In the genomic region with DNA sequence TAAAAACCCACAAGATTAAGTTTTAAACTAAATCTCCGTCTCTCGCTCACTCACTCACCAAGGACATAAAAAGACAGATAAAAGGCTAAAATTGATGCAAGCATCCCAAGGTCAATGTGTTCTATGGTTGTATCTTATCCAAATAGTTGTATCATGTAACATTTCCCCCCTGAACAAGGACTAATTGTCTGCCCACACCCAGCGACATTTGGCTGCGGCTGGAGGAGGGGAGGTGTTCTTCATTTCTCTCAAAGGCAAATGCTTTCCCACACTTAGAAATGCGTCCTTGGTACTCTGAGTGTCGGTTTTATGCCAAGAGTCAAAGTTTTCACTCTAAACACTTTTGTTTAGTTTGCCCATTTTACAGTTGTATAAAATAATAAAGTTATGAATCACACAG, we compare ENCODE assay signal across 23 mouse cellular contexts. TPM values are rescaled to one million over a fixed set of nuclear protein-coding genes. Genes with fewer than 3 reads are reported as not detected.
DNase-seq lines count a peak whose midpoint lies in the region; ATAC-seq and TF ChIP-seq lines count a peak whose summit lies in the region.
"Had no signal": no experiment of that assay in that cellular context is flagged by ENCODE, and none has a peak within 500 bp of the region (broad histone marks: within the 10 kb centered on the region; RNA-seq: fewer than 3 reads in every experiment).

No protein-coding gene starts in this region.

- no peaks in the 10 kb centered on the region for H3K27me3 ChIP-seq in thymus, adult 2 months (ENCODE audit: control insufficient read depth, insufficient read depth, low read length)
- H3K27me3 ChIP-seq: CH12.LX; hindbrain, embryonic 13.5 days; intestine, embryonic 15.5 days had no signal

- no peak overlapping the region for H3K27ac ChIP-seq in thymus, adult 2 months (ENCODE audit: control insufficient read depth, insufficient read depth, low read length)
- no peak overlapping the region for H3K27ac ChIP-seq in left cerebral cortex, adult 2 months
- H3K27ac ChIP-seq: gastrocnemius, adult 2 months; hindbrain, embryonic 10.5 days; hindbrain, embryonic 13.5 days; intestine, embryonic 15.5 days had no signal

- intact Hi-C loops in left cerebral cortex, adult 2 months (cut with DNase I): no loop called here

- H3K4me3 ChIP-seq in thymus, adult 2 months (ENCODE audit: control insufficient read depth, insufficient read depth, low read length): no peak overlapping the region
- no peak overlapping the region for H3K4me3 ChIP-seq in left cerebral cortex, adult 2 months
- H3K4me3 ChIP-seq: gastrocnemius, adult 2 months; hindbrain, embryonic 10.5 days; hindbrain, embryonic 13.5 days; intestine, embryonic 15.5 days had no signal

- 85% methylated on average over 6 of the region's 6 CpGs for WGBS in thymus, adult 2 months

- H3K4me1 ChIP-seq in thymus, adult 2 months (replicated peaks; ENCODE audit: control insufficient read depth, insufficient read depth, low read length): no peaks in the 10 kb centered on the region
- H3K4me1 ChIP-seq: hindbrain, embryonic 10.5 days; hindbrain, embryonic 13.5 days; intestine, embryonic 15.5 days had no signal

- TF ChIP-seq POLR2A in thymus, adult 2 months (IDR thresholded peaks at IDR 0.05; ENCODE audit: control insufficient read depth, extremely low read depth, insufficient read depth, low read length, poor library complexity): no peak

- peak; percentile 44 for DNase-seq in adrenal gland, adult 8-10 months
- DNase-seq in adrenal gland, postnatal 4 days (ENCODE audit: low spot score in 2 of 2): no peak
- DNase-seq in Muller cell, postnatal 12 days (ENCODE audit: inconsistent ontology term): peak; percentile 40
- DNase-seq in adrenal gland, postnatal 14 days: peak; percentile 37
- peak; percentile 50 for DNase-seq in fibroblast of lung, adult 2 months (ENCODE audit: low read depth)
- no peak for DNase-seq in thymus, adult 2 months
- no peak for DNase-seq in left cerebral cortex, adult 2 months (ENCODE audit: extremely low spot score in 1 of 2, low spot score in 2 of 2)
- DNase-seq: B cell, adult 2 months; cerebellum, adult 18-20 months; cerebellum, adult 9-10 months; cerebellum, postnatal 14 days; forebrain, postnatal 0 days; gastrocnemius, adult 2 months; gastrocnemius, postnatal 14 days; heart, postnatal 36 days had no signal

- no peak for ATAC-seq in megakaryocyte-erythroid progenitor cell, adult 5-6 weeks (replicated peaks; ENCODE audit: low FRiP score, low TSS enrichment, poor library complexity, severe bottlenecking)
- ATAC-seq: forebrain, embryonic 14.5 days; forebrain, postnatal 0 days; hindbrain, embryonic 16.5 days; intestine, embryonic 15.5 days had no signal

- no peaks in the 10 kb centered on the region for H3K36me3 ChIP-seq in thymus, adult 2 months (ENCODE audit: control insufficient read depth, insufficient read depth, low read length)
- H3K36me3 ChIP-seq: G1E; hindbrain, embryonic 10.5 days; hindbrain, embryonic 13.5 days; intestine, embryonic 15.5 days had no signal

- TF ChIP-seq CTCF in thymus, adult 2 months (IDR thresholded peaks at IDR 0.05; ENCODE audit: borderline replicate concordance, control insufficient read depth, extremely low read depth, insufficient read depth, low read length, poor library complexity): no peak
- TF ChIP-seq CTCF in left cerebral cortex, adult 2 months (IDR thresholded peaks at IDR 0.05): no peak

RNA-seq across cellular contexts. Expression of a gene that starts 13.2 kb away (rescaled TPM):
- total RNA-seq in adrenal gland, adult 8-10 months (2022): 1,000 to 10,000 TPM; 1,151 to 1,951 (median 1,592) TPM
- total RNA-seq in adrenal gland, postnatal 4 days (2021): 100 to 1,000 TPM; 339 to 341 TPM
- total RNA-seq in adrenal gland, postnatal 14 days (2021): 534 and 576 TPM in 2 replicates
- polyA plus RNA-seq in thymus, adult 2 months (2012; rRNA removed): 24.6 and 30.4 TPM in 2 replicates
- 0.17 TPM in 1 of 2 replicates, not detected in the other for total RNA-seq in megakaryocyte-erythroid progenitor cell, adult 5-6 weeks (2014; fragmentation: Nextera tagmentation)
- not detected in 2 replicates for total RNA-seq in megakaryocyte-erythroid progenitor cell, adult 5-6 weeks (2017)
- 10 to 100 TPM; 47.7 to 51.6 TPM for total RNA-seq in left cerebral cortex, adult 2 months (2021)

RNA-seq across cellular contexts. Expression of a gene that starts 34.5 kb away (rescaled TPM):
- total RNA-seq in adrenal gland, adult 8-10 months (2022): 100 to 1,000 TPM; 111 to 703 (median 400) TPM
- total RNA-seq in adrenal gland, postnatal 4 days (2021): 100 to 1,000 TPM in 1 of 2 experiments, 10 to 100 TPM in 1; 97.7 to 108 TPM
- total RNA-seq in adrenal gland, postnatal 14 days (2021): 164 and 178 TPM in 2 replicates
- polyA plus RNA-seq in thymus, adult 2 months (2012; rRNA removed): 0.08 and 0.16 TPM in 2 replicates
- total RNA-seq in megakaryocyte-erythroid progenitor cell, adult 5-6 weeks (2014; fragmentation: Nextera tagmentation): not detected in 2 replicates
- total RNA-seq in megakaryocyte-erythroid progenitor cell, adult 5-6 weeks (2017): not detected in 2 replicates
- 1 to 10 TPM; 2.0 to 2.5 TPM for total RNA-seq in left cerebral cortex, adult 2 months (2021)
- total RNA-seq: CH12.LX had no signal
- polyA plus RNA-seq: G1E had no signal

Comparison
In these comparisons a context has a peak if more than half of its experiments do, and no peak if none do; other contexts are left out.
1. DNase-seq: peak in adrenal gland, adult 8-10 months (single experiment), Muller cell, postnatal 12 days (single experiment), adrenal gland, postnatal 14 days (single experiment) and fibroblast of lung, adult 2 months (single experiment); none in adrenal gland, postnatal 4 days (0 of 2), thymus, adult 2 months (single experiment) and left cerebral cortex, adult 2 months (0 of 2).
2. RNA of a gene that starts 13.2 kb away (total RNA-seq): 1,151 to 1,951 TPM in adrenal gland, adult 8-10 months, 534 to 576 TPM in adrenal gland, postnatal 14 days, 339 to 341 TPM in adrenal gland, postnatal 4 days and 47.7 to 51.6 TPM in left cerebral cortex, adult 2 months; 0.17 TPM in megakaryocyte-erythroid progenitor cell, adult 5-6 weeks; every median in the first group is over 10 times any median in the second.
3. RNA of a gene that starts 34.5 kb away (total RNA-seq): 111 to 703 TPM in adrenal gland, adult 8-10 months, 164 to 178 TPM in adrenal gland, postnatal 14 days and 97.7 to 108 TPM in adrenal gland, postnatal 4 days; 2.0 to 2.5 TPM in left cerebral cortex, adult 2 months and not detected in megakaryocyte-erythroid progenitor cell, adult 5-6 weeks; every median in the first group is over 10 times any median in the second.